Mouse (Mus musculus): ENCODE results near the gene Olfr860.

DNA sequence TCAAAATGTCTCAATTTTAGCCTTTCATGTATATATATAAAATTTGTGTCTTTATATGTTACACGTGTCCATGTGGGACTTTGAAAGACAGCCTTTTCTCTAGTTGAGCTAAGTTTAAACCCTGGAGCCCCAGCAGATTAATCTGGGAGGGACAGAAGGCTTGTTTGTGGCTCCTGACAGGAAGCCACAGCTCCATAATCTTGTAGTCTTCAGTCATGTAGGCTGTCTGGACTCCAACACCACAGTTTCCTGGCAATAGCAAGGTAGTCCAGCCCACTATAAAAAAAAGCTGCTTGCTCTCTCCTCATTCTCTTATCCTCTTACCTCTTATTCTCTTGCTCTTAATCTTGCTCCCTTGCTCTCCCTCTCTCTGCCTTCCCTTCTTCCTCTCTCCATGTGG lies 46.5 kb downstream of the Olfr860 start:
- no peak for TF ChIP-seq CTCF (IDR thresholded peaks at IDR 0.05; ENCODE audit: extremely low read depth, insufficient read length, insufficient replicate concordance, low read depth, low read length)
- TF ChIP-seq POLR2A (IDR thresholded peaks at IDR 0.05; ENCODE audit: low read depth, low read length): no peak
